Mouse (Mus musculus) kidney, embryonic 16.5 days (tissue): ENCODE data around the gene Mymk. TPM values are rescaled to one million over a fixed set of nuclear protein-coding genes. Genes with fewer than 3 reads are reported as not detected.

Source experiments
- ATAC-seq: fragments of 200-750 bp; cut with Nextera tagmentation; 2 replicates; pipeline ENCODE4 v1.8.0; 2017; ENCODE audit warnings: moderate TSS enrichment; ENCODE audit not compliant: low FRiP score, low TSS enrichment
- H3K27ac ChIP-seq: fragments of 300-500 bp; sonication (generic); 2 replicates; pipeline ENCODE4 v1.5.1; 2014; ENCODE audit warnings: low read length
- H3K27me3 ChIP-seq: fragments of 300-500 bp; sonication (generic); 2 replicates; pipeline ENCODE4 v1.6.1; 2014; ENCODE audit warnings: low read length, control low read depth, mixed read lengths; ENCODE audit not compliant: insufficient read depth
- H3K36me3 ChIP-seq: fragments of 300-500 bp; sonication (generic); 2 replicates; pipeline ENCODE4 v1.6.1; 2014; ENCODE audit warnings: low read length, control low read depth, mixed read lengths; ENCODE audit not compliant: insufficient read depth
- H3K4me1 ChIP-seq: fragments of 300-500 bp; sonication (generic); 2 replicates; pipeline ENCODE4 v1.6.1; 2014; ENCODE audit warnings: low read length, control low read depth, mixed read lengths; ENCODE audit not compliant: insufficient read depth
- H3K4me2 ChIP-seq: fragments of 300-500 bp; sonication (generic); replicated peaks from 2 replicates; pipeline ENCODE4 v1.6.1; 2014; ENCODE audit warnings: low read depth, low read length
- H3K4me3 ChIP-seq: fragments of 300-500 bp; sonication (generic); 2 replicates; pipeline ENCODE4 v1.5.1; 2014; ENCODE audit warnings: mild to moderate bottlenecking, low read length
- H3K9ac ChIP-seq: fragments of 300-500 bp; sonication (generic); replicated peaks from 2 replicates; pipeline ENCODE4 v1.6.1; 2014; ENCODE audit warnings: low read length
- H3K9me3 ChIP-seq: fragments of 300-500 bp; sonication (generic); 2 replicates; pipeline ENCODE4 v1.6.1; 2016; ENCODE audit warnings: low read length, control low read depth
- WGBS: fragments of 180-500 bp; shearing (Covaris S2); extraction: QIAGEN DNeasy Blood & Tissue Kit; methylation state at CpG from one replicate; pipeline ENCODE4 v1.1.7; 2014; 5-methylcytosine and 5-hydroxymethylcytosine counted together
- polyA plus RNA-seq: library from polyadenylated mRNA; unstranded; fragments of >200 nt; fragmentation: Nextera tagmentation; extraction: Ambion mirVana; gene quantifications from 2 replicates; pipeline ENCODE4 v1.2.1, GENCODE M21; 2015

The Mymk gene
- polyA plus RNA-seq = 1.5 and 1.6 TPM in 2 replicates

- 80% methylated on average over 2 of the region's 2 CpGs for WGBS
These were observed at the start of gene Mymk for GRCm38 (mm10) chr2:27071978-27072377. TSS of gene Mymk (minus strand) at chr2:27072179.

DNA sequence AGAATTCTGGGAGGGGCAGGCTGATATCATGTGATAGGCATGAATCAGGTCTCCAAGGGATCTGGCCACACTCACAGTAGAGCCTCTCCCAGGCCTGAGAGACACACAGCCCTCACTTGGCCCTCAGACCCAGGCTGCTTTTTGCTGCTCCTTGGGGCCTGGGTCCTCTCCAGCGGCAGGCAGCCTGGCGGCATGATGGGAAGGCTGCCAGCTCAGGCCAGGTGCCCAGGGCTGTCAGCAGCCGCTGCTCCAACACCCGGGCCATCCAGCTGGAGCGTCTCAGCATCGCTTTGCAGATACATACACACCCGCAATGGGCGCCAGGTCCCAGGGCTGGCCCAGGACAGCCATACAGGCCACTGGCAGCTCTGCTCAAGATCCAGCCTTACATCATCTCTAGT, 48.3 kb upstream of the Mymk start:
- Histone ChIP-seq H3K4me2 (no peak overlapping the region), H3K9me3 (no peaks in the 10 kb centered on the region), H3K27ac (no peak overlapping the region), H3K4me3 (no peak overlapping the region), H3K36me3 (no peaks in the 10 kb centered on the region), H3K9ac (no peak overlapping the region), H3K4me1 (peaks cover 7% of the 10 kb centered on the region; the same call in 1 of the 2 replicates), H3K27me3 (no peaks in the 10 kb centered on the region)
- ATAC-seq = no peak
- WGBS = 78% methylated on average over 8 of the region's 8 CpGs

More at GRCm38 (mm10) chr2:27071978-27072377, at the start of gene Mymk:
- H3K9ac ChIP-seq = no peak within 1 kb of the TSS
- peaks cover 8% of the 10 kb centered on the region; the same call in 1 of the 2 replicates for H3K4me1 ChIP-seq
- no peak within 1 kb of the TSS for H3K27ac ChIP-seq
- H3K4me3 ChIP-seq = no peak within 1 kb of the TSS
- no peaks in the 10 kb centered on the region for H3K27me3 ChIP-seq
- ATAC-seq = no peak
- H3K36me3 ChIP-seq = no peaks in the 10 kb centered on the region
- H3K4me2 ChIP-seq = no peak within 1 kb of the TSS
- no peaks in the 10 kb centered on the region for H3K9me3 ChIP-seq

GRCm38 (mm10) chr2:27119766-27120165, 47.8 kb upstream of the Mymk start:
- ATAC-seq = no peak
- Histone ChIP-seq H3K36me3 (no peaks in the 10 kb centered on the region), H3K4me2 (no peak overlapping the region), H3K4me3 (no peak overlapping the region), H3K27ac (no peak overlapping the region), H3K9me3 (no peaks in the 10 kb centered on the region), H3K27me3 (no peaks in the 10 kb centered on the region), H3K4me1 (peaks cover 7% of the 10 kb centered on the region; the same call in 1 of the 2 replicates), H3K9ac (no peak overlapping the region)
- 81% methylated on average over 2 of the region's 2 CpGs for WGBS

GRCm38 (mm10) chr2:27118452-27118851, 46.5 kb upstream of the Mymk start:
- no peaks in the 10 kb centered on the region for H3K27me3 ChIP-seq
- ATAC-seq = no peak
- H3K9ac ChIP-seq = no peak overlapping the region
- no peak overlapping the region for H3K4me2 ChIP-seq
- no peak overlapping the region for H3K4me3 ChIP-seq
- 56% methylated on average over 4 of the region's 4 CpGs for WGBS
- peaks cover 7% of the 10 kb centered on the region; the same call in 1 of the 2 replicates for H3K4me1 ChIP-seq
- no peak overlapping the region for H3K27ac ChIP-seq
- H3K36me3 ChIP-seq = no peaks in the 10 kb centered on the region
- no peaks in the 10 kb centered on the region for H3K9me3 ChIP-seq

GRCm38 (mm10) chr2:27114169-27114568, 42.2 kb upstream of the Mymk start:
- no peak overlapping the region for H3K9ac ChIP-seq
- no peaks in the 10 kb centered on the region for H3K27me3 ChIP-seq
- H3K4me2 ChIP-seq = no peak overlapping the region
- H3K36me3 ChIP-seq = no peaks in the 10 kb centered on the region
- H3K4me3 ChIP-seq = no peak overlapping the region
- H3K27ac ChIP-seq = no peak overlapping the region
- no peak for ATAC-seq
- H3K4me1 ChIP-seq = no peaks in the 10 kb centered on the region
- no peaks in the 10 kb centered on the region for H3K9me3 ChIP-seq
- 83% methylated on average over 10 of the region's 10 CpGs for WGBS

- H3K4me3 ChIP-seq = no peak overlapping the region
- no peaks in the 10 kb centered on the region for H3K9me3 ChIP-seq
- H3K27me3 ChIP-seq = no peaks in the 10 kb centered on the region
- no peak for ATAC-seq
- H3K27ac ChIP-seq = no peak overlapping the region
- H3K36me3 ChIP-seq = no peaks in the 10 kb centered on the region
- H3K4me2 ChIP-seq = no peak overlapping the region
- no peaks in the 10 kb centered on the region for H3K4me1 ChIP-seq
- WGBS = 70% methylated on average over 20 of the region's 20 CpGs
- no peak overlapping the region for H3K9ac ChIP-seq
These were observed 40.6 kb upstream of the Mymk start for GRCm38 (mm10) chr2:27112585-27112984.

DNA sequence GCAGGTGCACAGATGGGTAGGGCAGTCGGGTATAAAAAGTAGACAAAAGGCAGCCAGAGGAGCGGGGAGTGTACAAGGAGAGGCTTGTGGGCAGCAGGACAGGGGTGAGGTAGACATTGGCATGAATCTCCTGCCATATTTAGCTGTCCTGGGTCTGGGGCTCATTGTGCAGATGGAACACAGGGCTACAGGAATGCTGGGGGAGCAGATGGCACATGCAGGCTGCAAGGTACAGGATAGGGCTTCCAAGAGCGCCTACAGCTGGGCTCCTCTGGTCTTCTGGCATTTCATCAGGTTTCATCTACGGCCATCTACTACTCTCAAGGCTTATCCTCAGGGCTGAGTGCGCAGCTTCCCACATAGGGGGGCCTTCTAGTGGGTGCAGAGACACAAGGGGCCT, 37.1 kb upstream of the Mymk start:
- no peaks in the 10 kb centered on the region for H3K27me3 ChIP-seq

GRCm38 (mm10) chr2:27108144-27108543, 36.2 kb upstream of the Mymk start:
- no peak overlapping the region for H3K27ac ChIP-seq
- H3K9ac ChIP-seq = no peak overlapping the region
- no peak for ATAC-seq
- WGBS = 84% methylated on average over 2 of the region's 2 CpGs
- no peaks in the 10 kb centered on the region for H3K27me3 ChIP-seq
- H3K4me2 ChIP-seq = no peak overlapping the region
- H3K4me3 ChIP-seq = no peak overlapping the region
- no peaks in the 10 kb centered on the region for H3K9me3 ChIP-seq
- no peaks in the 10 kb centered on the region for H3K36me3 ChIP-seq
- H3K4me1 ChIP-seq = no peaks in the 10 kb centered on the region

More for the DNA sequence above, 37.1 kb upstream of the Mymk start:
- Histone ChIP-seq H3K9ac (no peak overlapping the region), H3K9me3 (no peaks in the 10 kb centered on the region), H3K27ac (no peak overlapping the region), H3K4me3 (no peak overlapping the region), H3K36me3 (no peaks in the 10 kb centered on the region), H3K4me2 (no peak overlapping the region), H3K4me1 (no peaks in the 10 kb centered on the region)
- WGBS = 88% methylated on average over 5 of the region's 5 CpGs
- ATAC-seq = no peak

DNA sequence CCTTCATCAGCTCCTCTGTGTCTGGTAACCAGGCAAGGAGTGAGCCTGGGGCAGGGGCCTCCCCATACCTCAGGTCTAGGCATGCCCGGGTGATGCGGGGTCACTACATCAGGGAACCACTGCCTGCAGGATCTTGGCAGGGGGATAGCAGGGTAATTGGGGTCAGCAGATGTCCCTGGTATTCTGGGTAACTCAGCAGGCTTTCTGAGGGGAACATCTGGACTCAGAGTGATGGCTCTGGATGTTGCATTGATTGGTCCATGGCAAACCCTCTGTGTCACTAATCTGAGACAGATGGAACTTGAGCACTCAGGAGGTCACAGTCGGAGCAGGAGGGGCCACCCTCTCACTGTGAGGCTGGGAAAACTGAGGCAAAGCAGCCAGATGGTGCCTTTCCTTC, 34.8 kb upstream of the Mymk start:
- no peak overlapping the region for H3K9ac ChIP-seq
- H3K27ac ChIP-seq = no peak overlapping the region
- no peak overlapping the region for H3K4me3 ChIP-seq
- H3K9me3 ChIP-seq = no peaks in the 10 kb centered on the region
- no peaks in the 10 kb centered on the region for H3K36me3 ChIP-seq
- H3K4me2 ChIP-seq = no peak overlapping the region
- 64% methylated on average over 3 of the region's 3 CpGs for WGBS
- no peaks in the 10 kb centered on the region for H3K4me1 ChIP-seq
- no peak for ATAC-seq
- H3K27me3 ChIP-seq = no peaks in the 10 kb centered on the region

GRCm38 (mm10) chr2:27103554-27103953, 31.6 kb upstream of the Mymk start:
- Histone ChIP-seq H3K27ac (no peak overlapping the region), H3K4me1 (no peaks in the 10 kb centered on the region), H3K27me3 (no peaks in the 10 kb centered on the region), H3K4me3 (no peak overlapping the region), H3K9me3 (no peaks in the 10 kb centered on the region), H3K36me3 (no peaks in the 10 kb centered on the region), H3K4me2 (no peak overlapping the region), H3K9ac (no peak overlapping the region)
- ATAC-seq = no peak
- 63% methylated on average over 7 of the region's 7 CpGs for WGBS
